Mouse (Mus musculus): ENCODE measurements around the gene Il22ra1.

DNA sequence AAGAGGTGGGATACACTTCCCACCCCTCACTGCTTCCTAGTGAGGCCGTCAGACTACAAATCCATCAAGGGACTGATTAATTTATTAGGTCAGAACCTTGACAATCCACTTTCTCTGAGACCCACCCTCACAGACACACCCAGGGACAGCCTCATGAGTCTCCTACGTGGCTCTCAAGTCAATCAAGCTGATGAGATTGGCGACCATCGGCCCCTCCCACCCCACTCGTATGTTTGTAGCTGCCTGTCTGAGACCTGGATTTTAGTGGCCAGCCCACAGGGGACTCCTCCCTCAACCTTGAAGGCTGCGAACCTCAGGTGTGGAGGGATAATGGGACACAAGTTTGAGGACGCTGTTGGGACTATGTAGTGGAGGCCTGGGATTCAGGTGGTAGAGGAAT, 11.2 kb downstream of the Il22ra1 start:
- TF ChIP-seq CTCF (IDR thresholded peaks at IDR 0.05; ENCODE audit: borderline replicate concordance, control insufficient read depth, extremely low read depth, insufficient read depth, low read length, poor library complexity) (no peak), POLR2A (IDR thresholded peaks at IDR 0.05; ENCODE audit: control insufficient read depth, extremely low read depth, insufficient read depth, low read length, poor library complexity) (no peak)
